Mouse (Mus musculus): Measurements from ENCODE around the gene Banp. TPM values are rescaled to one million over a fixed set of nuclear protein-coding genes. Genes with fewer than 3 reads are reported as not detected.

Banp gene
- total and polyA plus RNA-seq, 3 experiments = 35.7 to 50.7 (median 42.5) TPM

DNA sequence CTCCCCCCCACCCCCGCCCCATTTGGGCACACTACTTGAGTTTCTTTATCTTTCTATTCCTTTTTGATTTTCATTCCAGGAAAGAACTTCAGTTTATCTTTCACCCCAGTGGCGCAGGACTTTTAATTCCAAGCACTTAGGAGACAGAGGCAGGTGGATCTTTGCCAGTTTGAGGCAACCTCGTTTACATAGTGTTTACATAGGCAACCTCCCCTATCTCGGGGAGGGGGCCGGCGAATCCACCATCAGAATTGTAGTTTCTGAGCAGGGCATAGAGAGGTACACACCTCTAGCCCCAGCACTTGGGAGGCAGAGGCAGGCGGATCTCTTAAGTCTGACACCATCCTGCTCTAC is 2.1 kb downstream of the Banp start:
- TF ChIP-seq TAL1 (conservative IDR thresholded peaks at IDR 0.05; ENCODE audit: low read depth, low read length) (no peak), GATA2 (IDR thresholded peaks at IDR 0.05; ENCODE audit: borderline replicate concordance, low read depth, low read length) (no peak), GATA1 (IDR thresholded peaks at IDR 0.05; ENCODE audit: borderline replicate concordance, low read length) (no peak), POLR2AphosphoS5 (IDR thresholded peaks at IDR 0.05; ENCODE audit: insufficient replicate concordance, low read depth, low read length) (no peak), CTCF (IDR thresholded peaks at IDR 0.05; ENCODE audit: low read depth, low read length) (no peak)
- H3K4me1 ChIP-seq (ENCODE audit: insufficient read depth, low read depth, low read length) = peaks cover 82% of the 10 kb centered on the region

DNA sequence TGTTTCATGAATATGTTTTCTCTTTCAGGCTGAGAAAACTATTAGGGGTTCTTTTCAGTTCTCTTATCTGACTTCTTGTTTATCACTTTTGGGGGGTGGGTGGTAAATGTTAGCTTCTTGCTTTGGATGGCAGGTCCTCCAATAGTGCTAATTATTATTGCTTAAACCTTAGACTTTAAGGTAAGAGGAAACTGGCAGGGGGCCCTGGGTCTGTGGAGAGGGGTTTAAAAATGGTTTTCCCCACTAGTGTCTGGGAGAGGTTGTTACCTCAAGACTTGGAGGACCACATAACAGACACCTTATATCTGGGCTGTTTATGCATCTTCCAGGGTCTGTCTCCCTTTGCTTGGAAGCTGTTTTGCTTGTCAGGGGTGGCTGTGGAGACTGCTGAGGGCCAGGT is 2.6 kb downstream of the Banp start:
- DNase-seq (ENCODE audit: low spot score) (no peak), ATAC-seq (ENCODE audit: extremely low read depth, insufficient number of reproducible peaks, low FRiP score, poor library complexity, severe bottlenecking) (no peak)
- TF ChIP-seq GATA1 (IDR thresholded peaks at IDR 0.05; ENCODE audit: borderline replicate concordance, low read length) = no peak
- no peak for TF ChIP-seq TAL1 (conservative IDR thresholded peaks at IDR 0.05; ENCODE audit: low read depth, low read length)
- Histone ChIP-seq H3K9me3 (replicated peaks) (no peaks in the 10 kb centered on the region), H3K27me3 (ENCODE audit: insufficient read depth, low read length) (no peaks in the 10 kb centered on the region), H3K4me3 (ENCODE audit: low read depth, low read length) (peak overlapping the region; percentile 63; the same call in 1 of the 2 replicates), H3K4me1 (ENCODE audit: insufficient read depth, low read depth, low read length) (peaks cover 82% of the 10 kb centered on the region), H3K36me3 (replicated peaks) (peaks cover 39% of the 10 kb centered on the region)

More for the DNA sequence above, 2.1 kb downstream of the Banp start:
- Histone ChIP-seq H3K27me3 (ENCODE audit: insufficient read depth, low read length) (no peaks in the 10 kb centered on the region), H3K4me3 (ENCODE audit: low read depth, low read length) (peak overlapping the region; percentile 87), H3K9me3 (replicated peaks) (no peaks in the 10 kb centered on the region), H3K36me3 (replicated peaks) (peaks cover 34% of the 10 kb centered on the region)
- DNase-seq (ENCODE audit: low spot score) (no peak), ATAC-seq (ENCODE audit: extremely low read depth, insufficient number of reproducible peaks, low FRiP score, poor library complexity, severe bottlenecking) (no peak)

DNA sequence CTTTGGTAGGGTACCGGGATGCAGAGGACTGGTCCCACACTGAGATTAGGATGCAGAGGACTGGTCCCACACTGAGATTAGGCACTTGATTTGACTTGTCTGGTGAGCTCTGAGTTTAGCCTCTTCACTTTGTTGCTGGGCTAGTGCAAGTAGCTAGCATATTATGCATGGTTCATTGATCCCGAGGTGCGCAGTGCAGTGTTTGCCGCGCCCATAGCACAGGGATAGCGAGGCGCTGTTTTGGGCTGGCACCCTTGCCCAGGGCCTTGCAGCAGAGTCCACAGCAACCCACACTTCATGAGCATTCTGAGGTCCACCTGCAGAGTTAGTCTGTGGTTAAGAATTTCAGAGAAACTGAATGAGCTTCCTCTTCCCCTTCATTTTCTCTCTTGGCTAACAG is 3.2 kb downstream of the Banp start:
- peaks cover 44% of the 10 kb centered on the region for H3K36me3 ChIP-seq (replicated peaks)

DNA sequence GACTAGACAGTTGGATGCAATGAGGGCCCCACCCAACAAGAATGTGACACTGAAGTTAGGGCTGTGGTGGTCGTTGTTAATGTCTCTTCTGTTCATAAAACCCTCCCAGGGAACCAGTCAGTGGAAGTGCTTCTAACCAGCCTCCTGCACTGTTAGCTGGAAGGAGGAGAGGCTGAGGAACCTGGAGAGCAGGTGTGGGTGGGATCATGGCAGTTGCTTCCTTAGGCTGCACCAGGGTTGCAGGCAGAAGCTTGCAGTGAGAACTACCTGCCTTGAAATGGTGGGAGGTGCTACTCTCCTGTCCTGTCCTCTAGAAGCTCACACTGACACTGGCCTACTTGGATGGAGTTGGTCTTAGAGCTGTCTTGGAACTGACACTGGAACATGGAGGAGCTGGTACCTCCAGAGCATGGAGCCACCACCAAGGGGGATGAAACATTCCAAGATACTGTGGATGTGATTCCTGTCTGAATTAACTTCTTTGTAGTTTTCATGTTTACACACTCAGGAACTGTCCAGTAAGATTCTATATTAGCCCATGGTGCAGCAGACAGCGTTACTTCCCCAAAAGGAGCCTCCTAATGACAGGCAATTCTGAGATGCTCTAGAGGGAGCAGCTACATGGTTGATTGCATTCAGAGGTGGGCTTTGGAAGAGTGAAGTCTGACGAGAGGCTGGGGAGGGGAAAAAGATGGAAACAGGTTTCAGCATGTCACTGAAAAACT is 4.4 kb downstream of the Banp start:
- Histone ChIP-seq H3K9me3 (replicated peaks) (no peaks in the 10 kb centered on the region), H3K4me3 (ENCODE audit: low read depth, low read length) (peak overlapping the region; percentile 64; the same call in 1 of the 2 replicates), H3K27me3 (ENCODE audit: insufficient read depth, low read length) (no peaks in the 10 kb centered on the region), H3K36me3 (replicated peaks) (peaks cover 52% of the 10 kb centered on the region), H3K4me1 (ENCODE audit: insufficient read depth, low read depth, low read length) (peaks cover 80% of the 10 kb centered on the region)
- TF ChIP-seq CTCF (IDR thresholded peaks at IDR 0.05; ENCODE audit: low read depth, low read length) (no peak), POLR2AphosphoS5 (IDR thresholded peaks at IDR 0.05; ENCODE audit: insufficient replicate concordance, low read depth, low read length) (peak; percentile 27; the same call in 1 of the 2 replicates), GATA2 (IDR thresholded peaks at IDR 0.05; ENCODE audit: borderline replicate concordance, low read depth, low read length) (no peak)
- DNase-seq (ENCODE audit: low spot score) (peak; percentile 38), ATAC-seq (ENCODE audit: extremely low read depth, insufficient number of reproducible peaks, low FRiP score, poor library complexity, severe bottlenecking) (no peak)

More for the DNA sequence above, 3.2 kb downstream of the Banp start:
- no peak for TF ChIP-seq GATA2 (IDR thresholded peaks at IDR 0.05; ENCODE audit: borderline replicate concordance, low read depth, low read length)
- TF ChIP-seq TAL1 (conservative IDR thresholded peaks at IDR 0.05; ENCODE audit: low read depth, low read length) = no peak
- TF ChIP-seq POLR2AphosphoS5 (IDR thresholded peaks at IDR 0.05; ENCODE audit: insufficient replicate concordance, low read depth, low read length) = no peak
- TF ChIP-seq CTCF (IDR thresholded peaks at IDR 0.05; ENCODE audit: low read depth, low read length) = no peak
- no peak for TF ChIP-seq GATA1 (IDR thresholded peaks at IDR 0.05; ENCODE audit: borderline replicate concordance, low read length)
- peaks cover 84% of the 10 kb centered on the region for H3K4me1 ChIP-seq (ENCODE audit: insufficient read depth, low read depth, low read length)
- no peaks in the 10 kb centered on the region for H3K9me3 ChIP-seq (replicated peaks)
- peak overlapping the region; percentile 63; the same call in 1 of the 2 replicates for H3K4me3 ChIP-seq (ENCODE audit: low read depth, low read length)
- ATAC-seq (ENCODE audit: extremely low read depth, insufficient number of reproducible peaks, low FRiP score, poor library complexity, severe bottlenecking) (no peak), DNase-seq (ENCODE audit: low spot score) (no peak)
- H3K27me3 ChIP-seq (ENCODE audit: insufficient read depth, low read length) = no peaks in the 10 kb centered on the region

DNA sequence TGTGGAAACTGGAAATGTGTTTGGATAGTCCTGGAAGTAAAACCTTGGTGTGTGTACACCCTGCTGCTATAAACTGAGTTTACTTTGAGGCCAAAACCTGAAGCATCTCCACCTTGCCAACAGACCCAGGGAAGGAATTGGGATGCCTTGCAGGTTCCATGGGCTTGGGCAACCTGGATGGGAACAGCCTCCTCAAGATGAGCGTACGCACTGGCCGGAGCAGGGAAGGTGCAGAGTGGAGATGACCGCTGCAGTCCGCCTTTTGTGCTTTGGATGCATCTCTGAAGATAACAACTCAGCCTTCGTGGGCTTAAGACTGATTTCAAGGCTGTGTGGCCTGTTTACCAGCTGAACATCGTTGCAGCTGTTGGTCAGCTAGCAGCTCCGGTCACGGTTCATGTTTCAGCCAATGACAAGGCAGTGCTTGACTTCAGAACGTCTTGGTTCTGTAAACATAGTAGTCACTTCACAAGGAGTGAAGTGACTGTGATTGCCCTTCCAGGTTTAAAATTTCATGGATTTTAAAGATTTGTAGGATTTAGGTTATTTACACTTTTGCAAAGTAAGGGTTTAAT is 5.5 kb downstream of the Banp start:
- DNase-seq (ENCODE audit: low spot score) (no peak), ATAC-seq (ENCODE audit: extremely low read depth, insufficient number of reproducible peaks, low FRiP score, poor library complexity, severe bottlenecking) (no peak)
- H3K4me3 ChIP-seq (ENCODE audit: low read depth, low read length) = peak overlapping the region; percentile 64; the same call in 1 of the 2 replicates
- TF ChIP-seq POLR2AphosphoS5 (IDR thresholded peaks at IDR 0.05; ENCODE audit: insufficient replicate concordance, low read depth, low read length) = no peak
- no peak for TF ChIP-seq TAL1 (conservative IDR thresholded peaks at IDR 0.05; ENCODE audit: low read depth, low read length)
- no peak for TF ChIP-seq GATA1 (IDR thresholded peaks at IDR 0.05; ENCODE audit: borderline replicate concordance, low read length)
- TF ChIP-seq GATA2 (IDR thresholded peaks at IDR 0.05; ENCODE audit: borderline replicate concordance, low read depth, low read length) = no peak
- TF ChIP-seq CTCF (IDR thresholded peaks at IDR 0.05; ENCODE audit: low read depth, low read length) = no peak
- H3K4me1 ChIP-seq (ENCODE audit: insufficient read depth, low read depth, low read length) = peaks cover 74% of the 10 kb centered on the region
- H3K36me3 ChIP-seq (replicated peaks) = peaks cover 55% of the 10 kb centered on the region
- H3K9me3 ChIP-seq (replicated peaks) = no peaks in the 10 kb centered on the region
- H3K27me3 ChIP-seq (ENCODE audit: insufficient read depth, low read length) = no peaks in the 10 kb centered on the region

DNA sequence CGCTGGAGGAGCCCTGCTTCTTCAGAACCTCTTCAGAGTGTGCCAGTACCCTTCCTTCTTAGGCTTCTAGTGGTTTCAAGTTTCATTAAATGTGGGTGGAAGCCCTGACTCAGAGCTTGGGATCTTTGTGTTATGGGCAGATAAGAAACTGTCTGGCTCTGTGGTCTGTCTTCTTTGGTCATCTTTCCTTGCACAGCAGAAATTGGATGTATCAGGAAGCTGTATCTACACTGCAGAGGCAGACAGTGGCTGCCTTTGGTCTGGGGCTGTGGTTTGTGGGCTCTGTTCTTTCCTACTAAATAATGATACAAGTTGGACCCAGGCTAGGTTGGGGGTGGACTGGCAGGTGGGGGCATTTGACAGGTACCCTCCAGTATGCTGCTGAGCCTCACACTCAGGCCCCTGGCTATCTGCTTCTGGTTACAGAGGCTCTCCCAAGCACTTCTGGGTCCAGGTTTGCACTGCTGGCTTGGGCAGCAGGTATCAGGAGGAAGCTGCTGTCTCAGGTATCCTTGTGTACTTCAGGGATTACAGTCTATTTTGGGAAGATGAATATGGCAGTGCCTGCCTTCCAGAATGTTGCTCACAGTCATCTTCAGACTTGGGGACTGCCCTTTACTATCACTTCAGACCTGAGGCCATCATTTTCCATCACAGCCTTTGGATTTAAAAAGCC is 6.4 kb downstream of the Banp start:
- Histone ChIP-seq H3K4me3 (ENCODE audit: low read depth, low read length) (peak overlapping the region; percentile 22; the same call in 1 of the 2 replicates), H3K36me3 (replicated peaks) (peaks cover 63% of the 10 kb centered on the region), H3K27me3 (ENCODE audit: insufficient read depth, low read length) (no peaks in the 10 kb centered on the region), H3K9me3 (replicated peaks) (no peaks in the 10 kb centered on the region), H3K4me1 (ENCODE audit: insufficient read depth, low read depth, low read length) (peaks cover 82% of the 10 kb centered on the region)
- TF ChIP-seq POLR2AphosphoS5 (IDR thresholded peaks at IDR 0.05; ENCODE audit: insufficient replicate concordance, low read depth, low read length) (peak; percentile 53; the same call in 1 of the 2 replicates), CTCF (IDR thresholded peaks at IDR 0.05; ENCODE audit: low read depth, low read length) (no peak), TAL1 (conservative IDR thresholded peaks at IDR 0.05; ENCODE audit: low read depth, low read length) (peak; percentile 89), GATA1 (IDR thresholded peaks at IDR 0.05; ENCODE audit: borderline replicate concordance, low read length) (no peak), GATA2 (IDR thresholded peaks at IDR 0.05; ENCODE audit: borderline replicate concordance, low read depth, low read length) (no peak)
- ATAC-seq (ENCODE audit: extremely low read depth, insufficient number of reproducible peaks, low FRiP score, poor library complexity, severe bottlenecking) (peak; percentile 87), DNase-seq (ENCODE audit: low spot score) (peak; percentile 66)
